Mouse (Mus musculus): ENCODE measurements around the gene Fgfr2.

- no peak for TF ChIP-seq MAX (IDR thresholded peaks at IDR 0.05)
- no peak for TF ChIP-seq CTCF (IDR thresholded peaks at IDR 0.05; ENCODE audit: control insufficient read depth, insufficient read depth, insufficient read length)
- TF ChIP-seq USF1 (IDR thresholded peaks at IDR 0.05; ENCODE audit: low read depth), result no peak
- TF ChIP-seq FOSL1 (IDR thresholded peaks at IDR 0.05; ENCODE audit: insufficient read depth, low read length, poor library complexity, severe bottlenecking), result no peak
- no peak for TF ChIP-seq CEBPB (IDR thresholded peaks at IDR 0.05; ENCODE audit: low read depth)
These were observed 2818.5 kb downstream of the Fgfr2 start for GRCm38 (mm10) chr7:130304642-130305041.
